Mouse (Mus musculus) embryonic fibroblast, embryonic 13.5 days (primary cell): ENCODE results near the gene Capn15.

ENCODE experiments used
- CTCF ChIP-seq: IDR thresholded peaks from 2 replicates; pipeline ENCODE4 v1.5.1; 2011; ENCODE audit warnings: mild to moderate bottlenecking, control low read depth, low read length, moderate library complexity, borderline replicate concordance; ENCODE audit not compliant: insufficient read depth
- POLR2A ChIP-seq: IDR thresholded peaks from 2 replicates; pipeline ENCODE4 v1.6.1; 2011; ENCODE audit warnings: low read depth, mild to moderate bottlenecking, control low read depth, low read length, moderate library complexity

DNA sequence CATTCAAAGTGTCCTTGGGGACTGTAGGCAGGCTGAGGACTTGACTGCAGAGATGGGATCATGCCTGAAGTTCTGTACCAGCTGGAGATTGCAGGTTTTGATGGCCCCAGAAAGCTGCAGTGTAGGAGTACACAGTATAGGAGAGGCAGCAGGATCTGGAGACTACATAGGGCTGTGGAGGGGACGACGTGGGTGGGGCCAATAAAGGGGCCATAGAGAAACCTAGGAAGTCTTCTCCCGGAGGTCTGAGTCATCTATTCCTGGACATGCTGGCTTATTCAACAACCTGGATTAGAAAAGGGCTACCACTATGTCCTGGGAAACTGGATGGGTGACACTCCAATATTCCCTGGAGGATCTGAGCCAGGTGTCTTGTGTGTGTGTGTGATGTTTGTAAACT is 29.9 kb downstream of the Capn15 start:
- TF ChIP-seq CTCF (no peak), POLR2A (no peak)
